Mouse (Mus musculus): ENCODE results near the gene Mb21d2. TPM values are rescaled to one million over a fixed set of nuclear protein-coding genes. Genes with fewer than 3 reads are reported as not detected.
A peak's percentile ranks its signal among the peaks of the same experiment; 100 is the strongest.

Mb21d2 gene
- polyA plus RNA-seq, 1 experiment, result 20.4 TPM

DNA sequence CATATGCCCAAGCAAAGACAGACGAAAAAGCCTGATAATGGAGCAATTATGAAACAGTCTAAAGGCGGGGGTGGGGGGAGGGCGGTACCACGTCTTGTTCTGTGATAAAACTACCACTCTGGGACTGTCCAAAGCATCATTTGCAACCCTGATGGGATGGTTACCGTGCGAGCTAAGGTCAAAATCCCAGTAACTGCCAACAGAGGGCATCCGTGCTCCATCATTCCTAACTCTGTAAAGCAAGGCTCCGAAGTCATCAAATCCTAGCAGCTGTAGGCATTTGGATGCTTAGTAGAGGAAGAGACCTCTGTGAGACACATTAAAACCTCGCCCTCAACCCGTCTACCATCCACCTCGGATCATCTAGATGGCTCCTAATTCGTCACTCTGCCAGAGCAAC lies 91.5 kb downstream of the Mb21d2 start:
- Histone ChIP-seq H3K27ac (ENCODE audit: insufficient read depth, low read length) (no peak overlapping the region), H3K4me1 (ENCODE audit: control insufficient read depth, insufficient read depth, low read length) (no peaks in the 10 kb centered on the region), H3K4me3 (ENCODE audit: low read depth, low read length) (no peak overlapping the region), H3K27me3 (ENCODE audit: control insufficient read depth, insufficient read depth, low read length, poor library complexity, severe bottlenecking) (no peaks in the 10 kb centered on the region), H3K36me3 (ENCODE audit: control insufficient read depth, insufficient read depth, low read length, poor library complexity, severe bottlenecking) (no peaks in the 10 kb centered on the region), H3K9me3 (replicated peaks; ENCODE audit: control insufficient read depth, insufficient read depth, low read length, poor library complexity, severe bottlenecking) (no peaks in the 10 kb centered on the region), H3K9ac (ENCODE audit: low read depth, poor library complexity, severe bottlenecking) (no peak overlapping the region)
- no peak for TF ChIP-seq POLR2A (IDR thresholded peaks at IDR 0.05; ENCODE audit: insufficient read depth, low read length)
- peak; percentile 55 for TF ChIP-seq CTCF (IDR thresholded peaks at IDR 0.05; ENCODE audit: low read depth, low read length)

DNA sequence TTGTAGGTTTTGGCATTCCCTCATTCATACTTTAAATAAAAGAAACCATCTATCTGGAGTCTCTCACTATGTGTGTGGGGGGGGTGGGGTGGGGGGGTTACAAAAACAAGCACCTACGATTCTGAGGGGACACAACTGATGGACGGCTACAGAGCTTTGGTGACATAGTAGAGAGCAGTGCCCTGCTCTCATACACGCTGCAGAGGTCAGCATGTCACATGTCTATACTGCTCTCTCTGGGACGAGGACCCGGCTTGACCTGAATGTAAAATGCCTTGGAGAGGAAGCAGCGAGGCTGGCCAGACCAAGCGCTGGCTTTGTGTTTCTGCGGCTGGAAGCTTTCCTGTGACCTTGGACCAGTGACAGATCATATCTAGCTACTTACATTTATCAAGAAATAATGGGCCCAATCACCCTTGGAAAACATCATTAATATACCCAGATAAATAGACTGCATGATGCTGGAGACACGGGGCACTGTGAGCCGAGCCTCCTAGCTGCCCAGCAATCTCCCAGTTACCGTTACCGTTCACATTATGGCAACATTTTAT lies 97.3 kb downstream of the Mb21d2 start:
- Histone ChIP-seq H3K36me3 (ENCODE audit: control insufficient read depth, insufficient read depth, low read length, poor library complexity, severe bottlenecking) (no peaks in the 10 kb centered on the region), H3K4me1 (ENCODE audit: control insufficient read depth, insufficient read depth, low read length) (no peaks in the 10 kb centered on the region), H3K9me3 (replicated peaks; ENCODE audit: control insufficient read depth, insufficient read depth, low read length, poor library complexity, severe bottlenecking) (no peaks in the 10 kb centered on the region), H3K27ac (ENCODE audit: insufficient read depth, low read length) (no peak overlapping the region), H3K27me3 (ENCODE audit: control insufficient read depth, insufficient read depth, low read length, poor library complexity, severe bottlenecking) (no peaks in the 10 kb centered on the region), H3K4me3 (ENCODE audit: low read depth, low read length) (no peak overlapping the region), H3K9ac (ENCODE audit: low read depth, poor library complexity, severe bottlenecking) (no peak overlapping the region)
- TF ChIP-seq CTCF (IDR thresholded peaks at IDR 0.05; ENCODE audit: low read depth, low read length) (no peak), POLR2A (IDR thresholded peaks at IDR 0.05; ENCODE audit: insufficient read depth, low read length) (no peak), EP300 (IDR thresholded peaks at IDR 0.05; ENCODE audit: insufficient read depth, low read depth, low read length) (no peak)

DNA sequence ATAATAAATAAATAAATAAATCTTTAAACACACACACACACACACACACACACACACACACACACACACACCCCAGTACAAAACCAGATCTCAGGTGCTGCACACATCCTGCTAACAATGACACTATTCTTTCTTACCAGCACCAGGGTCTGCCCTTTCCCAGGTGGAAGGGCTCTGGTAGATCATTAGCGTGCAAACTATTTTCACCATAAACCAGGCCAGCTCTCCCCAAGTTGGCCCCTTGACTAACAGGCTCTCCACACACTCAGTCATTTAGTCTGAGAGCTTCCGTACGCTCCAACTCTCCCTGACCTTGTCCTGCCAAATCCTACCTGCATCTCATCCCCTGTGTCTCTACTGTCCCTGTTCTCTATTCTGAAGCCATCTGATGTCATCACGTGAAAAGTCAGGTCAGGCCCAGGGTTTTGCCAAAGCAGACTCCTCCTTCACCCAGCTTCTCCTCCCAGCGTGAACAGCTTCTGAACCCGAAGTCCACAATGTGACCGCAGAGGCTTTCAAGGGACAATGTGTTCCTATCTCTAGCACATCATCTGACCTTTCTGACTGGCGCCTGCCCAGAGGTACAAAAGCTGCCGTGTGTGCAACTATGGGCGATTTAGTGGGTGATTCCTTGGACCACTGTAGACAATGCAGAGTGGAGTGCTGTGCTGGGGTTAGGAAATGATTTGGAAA lies 100.1 kb downstream of the Mb21d2 start:
- Histone ChIP-seq H3K4me3 (ENCODE audit: low read depth, low read length) (no peak overlapping the region), H3K9me3 (replicated peaks; ENCODE audit: control insufficient read depth, insufficient read depth, low read length, poor library complexity, severe bottlenecking) (no peaks in the 10 kb centered on the region; the same call in 1 of the 2 replicates), H3K27me3 (ENCODE audit: control insufficient read depth, insufficient read depth, low read length, poor library complexity, severe bottlenecking) (no peaks in the 10 kb centered on the region), H3K36me3 (ENCODE audit: control insufficient read depth, insufficient read depth, low read length, poor library complexity, severe bottlenecking) (no peaks in the 10 kb centered on the region), H3K27ac (ENCODE audit: insufficient read depth, low read length) (no peak overlapping the region), H3K4me1 (ENCODE audit: control insufficient read depth, insufficient read depth, low read length) (no peaks in the 10 kb centered on the region), H3K9ac (ENCODE audit: low read depth, poor library complexity, severe bottlenecking) (no peak overlapping the region)
- TF ChIP-seq POLR2A (IDR thresholded peaks at IDR 0.05; ENCODE audit: insufficient read depth, low read length) (no peak), EP300 (IDR thresholded peaks at IDR 0.05; ENCODE audit: insufficient read depth, low read depth, low read length) (no peak), CTCF (IDR thresholded peaks at IDR 0.05; ENCODE audit: low read depth, low read length) (no peak)

DNA sequence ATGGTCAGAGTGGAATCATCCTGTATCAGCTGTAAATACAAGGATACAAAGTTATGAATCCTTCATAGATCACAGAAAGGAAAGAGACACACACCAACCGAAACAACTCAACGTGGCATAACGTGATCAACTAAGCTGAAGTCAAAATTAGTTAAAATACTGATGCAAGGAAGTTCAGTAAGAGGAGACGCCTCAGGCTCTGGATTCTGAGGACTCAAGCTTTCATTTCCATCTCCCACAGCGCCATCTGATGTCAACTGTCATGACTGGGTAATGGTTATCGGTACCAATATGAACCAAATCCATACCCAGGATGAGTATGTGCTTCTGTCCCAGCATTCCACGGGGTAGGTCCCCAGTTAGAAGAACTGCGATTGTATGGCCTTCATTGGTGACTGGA lies 104.7 kb downstream of the Mb21d2 start:
- Histone ChIP-seq H3K36me3 (ENCODE audit: control insufficient read depth, insufficient read depth, low read length, poor library complexity, severe bottlenecking) (no peaks in the 10 kb centered on the region), H3K4me1 (ENCODE audit: control insufficient read depth, insufficient read depth, low read length) (no peaks in the 10 kb centered on the region), H3K27me3 (ENCODE audit: control insufficient read depth, insufficient read depth, low read length, poor library complexity, severe bottlenecking) (no peaks in the 10 kb centered on the region), H3K4me3 (ENCODE audit: low read depth, low read length) (no peak overlapping the region), H3K9ac (ENCODE audit: low read depth, poor library complexity, severe bottlenecking) (no peak overlapping the region), H3K27ac (ENCODE audit: insufficient read depth, low read length) (no peak overlapping the region), H3K9me3 (replicated peaks; ENCODE audit: control insufficient read depth, insufficient read depth, low read length, poor library complexity, severe bottlenecking) (no peaks in the 10 kb centered on the region; the same call in 1 of the 2 replicates)
- TF ChIP-seq POLR2A (IDR thresholded peaks at IDR 0.05; ENCODE audit: insufficient read depth, low read length) (no peak), EP300 (IDR thresholded peaks at IDR 0.05; ENCODE audit: insufficient read depth, low read depth, low read length) (no peak), CTCF (IDR thresholded peaks at IDR 0.05; ENCODE audit: low read depth, low read length) (no peak)

DNA sequence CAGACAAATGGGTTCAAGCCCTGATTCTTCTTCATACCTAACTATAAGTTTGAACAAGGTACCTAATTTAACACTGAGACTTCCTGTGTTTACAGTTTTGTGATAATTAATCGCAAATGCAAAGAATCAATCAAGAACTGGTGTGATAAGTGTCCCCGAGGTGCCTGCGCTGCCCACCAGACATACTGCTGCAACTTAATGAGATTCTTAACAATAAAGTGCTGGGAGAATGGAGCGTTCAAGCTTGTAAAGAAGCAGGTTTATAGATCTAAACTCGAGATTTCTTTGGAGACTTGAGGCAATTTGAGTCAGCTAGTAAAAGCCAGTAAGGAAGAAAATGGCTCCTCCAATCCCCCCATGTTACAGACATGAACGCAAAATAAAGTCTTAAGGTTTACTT lies 107.7 kb downstream of the Mb21d2 start:
- no peak overlapping the region for H3K4me3 ChIP-seq (ENCODE audit: low read depth, low read length)
- H3K27me3 ChIP-seq (ENCODE audit: control insufficient read depth, insufficient read depth, low read length, poor library complexity, severe bottlenecking), result no peaks in the 10 kb centered on the region
- no peak overlapping the region for H3K27ac ChIP-seq (ENCODE audit: insufficient read depth, low read length)
- no peaks in the 10 kb centered on the region for H3K36me3 ChIP-seq (ENCODE audit: control insufficient read depth, insufficient read depth, low read length, poor library complexity, severe bottlenecking)
- H3K4me1 ChIP-seq (ENCODE audit: control insufficient read depth, insufficient read depth, low read length), result no peaks in the 10 kb centered on the region
- no peak for TF ChIP-seq CTCF (IDR thresholded peaks at IDR 0.05; ENCODE audit: low read depth, low read length)
- no peak for TF ChIP-seq POLR2A (IDR thresholded peaks at IDR 0.05; ENCODE audit: insufficient read depth, low read length)
- no peak for TF ChIP-seq EP300 (IDR thresholded peaks at IDR 0.05; ENCODE audit: insufficient read depth, low read depth, low read length)
- no peaks in the 10 kb centered on the region; the same call in 1 of the 2 replicates for H3K9me3 ChIP-seq (replicated peaks; ENCODE audit: control insufficient read depth, insufficient read depth, low read length, poor library complexity, severe bottlenecking)
- no peak overlapping the region for H3K9ac ChIP-seq (ENCODE audit: low read depth, poor library complexity, severe bottlenecking)

DNA sequence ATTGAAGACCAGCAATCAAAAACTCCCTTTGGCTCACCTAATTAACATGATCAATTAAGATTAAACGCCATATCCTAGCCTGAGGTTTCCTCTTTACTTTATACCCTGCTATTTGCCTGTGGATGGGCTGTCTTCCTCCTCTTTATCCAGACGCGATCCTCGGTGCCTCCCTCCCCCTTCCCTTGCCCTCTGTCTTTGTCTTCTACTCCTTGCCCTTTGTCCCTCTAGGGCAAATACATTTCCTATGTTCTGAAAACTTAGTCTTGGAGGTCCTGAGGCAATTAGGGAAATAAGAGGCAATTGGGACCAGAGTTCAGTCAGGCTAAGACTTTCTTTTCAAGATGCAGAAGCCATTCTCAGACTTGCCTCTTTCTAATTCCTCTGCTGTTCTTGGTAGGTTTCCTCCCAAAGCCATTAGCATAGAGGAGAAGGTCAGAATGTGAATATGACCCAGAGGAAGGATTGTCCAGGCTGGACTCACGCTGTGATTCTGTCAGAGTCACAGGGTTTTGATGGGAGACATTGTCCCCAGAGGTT lies 110.7 kb downstream of the Mb21d2 start:
- Histone ChIP-seq H3K4me3 (ENCODE audit: low read depth, low read length) (no peak overlapping the region), H3K4me1 (ENCODE audit: control insufficient read depth, insufficient read depth, low read length) (no peaks in the 10 kb centered on the region), H3K27me3 (ENCODE audit: control insufficient read depth, insufficient read depth, low read length, poor library complexity, severe bottlenecking) (no peaks in the 10 kb centered on the region), H3K27ac (ENCODE audit: insufficient read depth, low read length) (0 out of 2 replicates have a peak overlapping the region, but pooled peaks have one; percentile 33), H3K36me3 (ENCODE audit: control insufficient read depth, insufficient read depth, low read length, poor library complexity, severe bottlenecking) (no peaks in the 10 kb centered on the region), H3K9ac (ENCODE audit: low read depth, poor library complexity, severe bottlenecking) (no peak overlapping the region), H3K9me3 (replicated peaks; ENCODE audit: control insufficient read depth, insufficient read depth, low read length, poor library complexity, severe bottlenecking) (no peaks in the 10 kb centered on the region; the same call in 1 of the 2 replicates)
- TF ChIP-seq POLR2A (IDR thresholded peaks at IDR 0.05; ENCODE audit: insufficient read depth, low read length) (no peak), EP300 (IDR thresholded peaks at IDR 0.05; ENCODE audit: insufficient read depth, low read depth, low read length) (peak; percentile 52; the same call in 1 of the 2 replicates), CTCF (IDR thresholded peaks at IDR 0.05; ENCODE audit: low read depth, low read length) (no peak)
